In the genomic region with DNA sequence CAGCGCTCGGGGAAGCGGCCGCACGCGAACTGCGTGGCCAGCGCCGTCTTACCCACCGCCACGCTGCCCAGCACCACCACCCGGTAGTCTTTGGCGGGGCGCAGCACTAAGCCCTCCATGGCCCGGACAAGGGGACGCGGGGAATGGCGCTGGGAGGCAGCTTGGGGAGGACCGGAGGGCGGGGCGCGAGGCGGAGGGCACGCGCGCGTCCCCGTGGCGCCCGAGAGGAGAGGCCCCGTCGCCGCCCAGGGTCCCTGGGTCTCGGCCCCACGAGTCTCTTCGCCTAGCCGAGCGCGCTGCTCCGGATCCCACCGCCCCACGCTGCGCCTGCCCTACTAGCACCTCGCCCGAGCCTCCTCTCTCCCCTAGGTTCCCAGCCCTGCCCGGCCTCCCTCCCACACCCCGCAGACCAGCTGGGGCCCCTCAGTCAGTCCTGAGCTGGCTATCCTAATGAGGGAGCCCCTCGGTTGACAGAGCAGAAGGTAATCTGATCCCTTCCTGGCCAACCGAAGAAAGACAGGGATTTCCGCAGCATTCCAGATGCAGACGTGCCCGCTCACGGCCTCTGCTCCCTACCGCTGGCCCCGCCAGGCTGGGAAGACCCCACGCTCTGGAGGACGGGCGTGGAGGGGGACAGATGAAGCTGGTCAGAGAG, we compare ENCODE assay signal across 8 mouse cellular contexts. TPM values are rescaled to one million over a fixed set of nuclear protein-coding genes. Genes with fewer than 3 reads are reported as not detected.
DNase-seq lines count a peak whose midpoint lies in the region; ATAC-seq and TF ChIP-seq lines count a peak whose summit lies in the region.

A gene (minus strand): TSS at position 172 of the 655 bp plus-strand sequence.

- WGBS in cerebellum, adult 2 months, result 2% methylated on average over 55 of the region's 58 CpGs
- WGBS in forebrain, embryonic 11.5 days, result under 1% methylated on average over 40 of the region's 58 CpGs
- WGBS in hindbrain, postnatal 0 days, result under 1% methylated on average over 58 of the region's 58 CpGs

- no peak for TF ChIP-seq POLR2A in cerebellum, adult 2 months (IDR thresholded peaks at IDR 0.05; ENCODE audit: borderline replicate concordance, insufficient read depth, low read length)

- H3K27ac ChIP-seq in cerebellum, adult 2 months (ENCODE audit: insufficient read depth, low read length), result no peak within 1 kb of the TSS
- no peak within 1 kb of the TSS for H3K27ac ChIP-seq in forebrain, embryonic 11.5 days (ENCODE audit: low read depth, low read length)
- peak within 1 kb of the TSS; percentile 36; the same call in 1 of the 2 replicates for H3K27ac ChIP-seq in hindbrain, postnatal 0 days

- no peak for TF ChIP-seq CTCF in cerebellum, adult 2 months (IDR thresholded peaks at IDR 0.05; ENCODE audit: borderline replicate concordance, insufficient read depth, low read depth, low read length)
- no peak for TF ChIP-seq CTCF in E14TG2a.4 (conservative IDR thresholded peaks at IDR 0.05; ENCODE audit: low read length)
- TF ChIP-seq CTCF in hindbrain, postnatal 0 days (IDR thresholded peaks at IDR 0.05; ENCODE audit: low read depth), result no peak

- ATAC-seq in forebrain, embryonic 11.5 days (replicated peaks; ENCODE audit: low FRiP score), result peak; percentile 86
- ATAC-seq in hindbrain, postnatal 0 days, result peak; percentile 74

- peak within 1 kb of the TSS; percentile 72 for H3K4me2 ChIP-seq in forebrain, embryonic 11.5 days (ENCODE audit: low read depth, low read length, severe bottlenecking)
- peak within 1 kb of the TSS; percentile 58 for H3K4me2 ChIP-seq in hindbrain, postnatal 0 days (ENCODE audit: low read depth, low read length)

- H3K36me3 ChIP-seq in E14TG2a.4 (ENCODE audit: insufficient read depth, low read length), result no peaks in the 10 kb centered on the region
- no peaks in the 10 kb centered on the region for H3K36me3 ChIP-seq in forebrain, embryonic 11.5 days (ENCODE audit: control insufficient read depth, insufficient read depth, low read length)
- no peaks in the 10 kb centered on the region for H3K36me3 ChIP-seq in hindbrain, postnatal 0 days (ENCODE audit: insufficient read depth, low read length)

- H3K4me1 ChIP-seq in cerebellum, adult 2 months (ENCODE audit: control insufficient read depth, insufficient read depth, low read length), result no peaks in the 10 kb centered on the region
- peaks cover 17% of the 10 kb centered on the region for H3K4me1 ChIP-seq in E14TG2a.4 (replicated peaks; ENCODE audit: low read depth, low read length)
- H3K4me1 ChIP-seq in forebrain, embryonic 11.5 days (replicated peaks; ENCODE audit: control insufficient read depth, insufficient read depth, low read length), result peaks cover 11% of the 10 kb centered on the region
- 0 out of 2 replicates have a peak, but pooled peaks cover 6% of the 10 kb centered on the region for H3K4me1 ChIP-seq in hindbrain, postnatal 0 days (ENCODE audit: insufficient read depth, low read length)

- H3K9ac ChIP-seq in forebrain, embryonic 11.5 days (ENCODE audit: low read length), result peak within 1 kb of the TSS; percentile 40
- peak within 1 kb of the TSS; percentile 41 for H3K9ac ChIP-seq in hindbrain, postnatal 0 days (replicated peaks; ENCODE audit: low read length)

- no peaks in the 10 kb centered on the region; the same call in 1 of the 2 replicates for H3K27me3 ChIP-seq in cerebellum, adult 2 months (ENCODE audit: control insufficient read depth, insufficient read depth, low read length)
- peaks cover 89% of the 10 kb centered on the region for H3K27me3 ChIP-seq in E14TG2a.4 (ENCODE audit: insufficient read depth, low read length)
- peaks cover 33% of the 10 kb centered on the region for H3K27me3 ChIP-seq in forebrain, embryonic 11.5 days (ENCODE audit: control insufficient read depth, insufficient read depth, low read length)
- peaks cover 34% of the 10 kb centered on the region; the same call in 1 of the 2 replicates for H3K27me3 ChIP-seq in hindbrain, postnatal 0 days (ENCODE audit: insufficient read depth, low read length)

- no peaks in the 10 kb centered on the region for H3K9me3 ChIP-seq in E14TG2a.4 (ENCODE audit: low read length)
- no peaks in the 10 kb centered on the region for H3K9me3 ChIP-seq in forebrain, embryonic 11.5 days (ENCODE audit: control insufficient read depth, low read length)
- no peaks in the 10 kb centered on the region for H3K9me3 ChIP-seq in hindbrain, postnatal 0 days (ENCODE audit: low read length)

- DNase-seq in cerebellum, adult 2 months, result no peak
- DNase-seq in cerebellum, adult 18-20 months, result no peak
- peak; percentile 79 for DNase-seq in forebrain, embryonic 11.5 days (ENCODE audit: low spot score)
- DNase-seq in hindbrain, postnatal 0 days (ENCODE audit: low spot score), result peak; percentile 29
- peak; percentile 22 to 34 for DNase-seq in lung, postnatal 4 days
- no peak for DNase-seq in MN1 (ENCODE audit: low spot score)
- DNase-seq in frontal cortex, postnatal 25 days (ENCODE audit: low spot score in 2 of 2), result no peak

- H3K4me3 ChIP-seq in cerebellum, adult 2 months (replicated peaks; ENCODE audit: insufficient read depth, low read depth, low read length), result peak within 1 kb of the TSS; percentile 20
- peak within 1 kb of the TSS; percentile 75 for H3K4me3 ChIP-seq in E14TG2a.4 (replicated peaks; ENCODE audit: low read length)
- peak within 1 kb of the TSS; percentile 43 for H3K4me3 ChIP-seq in forebrain, embryonic 11.5 days (ENCODE audit: low read depth, low read length)
- H3K4me3 ChIP-seq in hindbrain, postnatal 0 days (ENCODE audit: low read length), result peak within 1 kb of the TSS; percentile 38

RNA-seq across cellular contexts. Expression of the gene that starts here (rescaled TPM):
- polyA plus RNA-seq in cerebellum, adult 2 months (2012; rRNA removed), result 8.8 and 11.2 TPM in 2 replicates
- polyA plus RNA-seq in forebrain, embryonic 11.5 days (2014; fragmentation: Nextera tagmentation; extraction: Ambion mirVana), result 4.7 and 5.0 TPM in 2 replicates
- total RNA-seq in hindbrain, postnatal 0 days (2014; rRNA removed), result 11.5 and 22.1 TPM in 2 replicates
- 11.8 TPM in 2 replicates for polyA plus RNA-seq in hindbrain, postnatal 0 days (2015; fragmentation: Nextera tagmentation; extraction: Ambion mirVana)

Comparison
In these comparisons a context has a peak if more than half of its experiments do, and no peak if none do; other contexts are left out.
1. DNase-seq: peak in forebrain, embryonic 11.5 days (single experiment), hindbrain, postnatal 0 days (single experiment) and lung, postnatal 4 days (2 of 2); none in cerebellum, adult 2 months (0 of 2), cerebellum, adult 18-20 months (0 of 2), MN1 (single experiment) and frontal cortex, postnatal 25 days (0 of 2).
2. H3K4me3 ChIP-seq: peak in every context shown above with its lines; median percentile 75 in E14TG2a.4; 43 in forebrain, embryonic 11.5 days; 38 in hindbrain, postnatal 0 days; 20 in cerebellum, adult 2 months.